In the genomic region with DNA sequence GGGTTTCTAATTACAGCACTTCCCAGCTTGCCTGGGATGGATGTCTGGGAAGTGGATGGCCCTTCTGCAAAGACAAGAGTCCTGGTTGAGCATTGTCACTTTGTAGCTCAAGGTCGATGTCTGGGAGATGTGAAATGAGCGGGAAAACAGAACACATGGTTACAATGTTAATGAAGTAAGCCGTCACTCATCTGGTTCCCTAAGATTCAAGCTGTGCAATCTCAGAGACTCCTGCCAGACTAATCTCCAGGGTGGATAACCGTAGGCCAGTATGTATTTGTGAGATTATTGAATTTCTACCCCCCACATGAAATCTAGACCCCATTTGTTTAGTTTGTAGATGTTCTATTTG, we compare ENCODE assay signal across 11 mouse cellular contexts.
DNase-seq lines count a peak whose midpoint lies in the region; ATAC-seq and TF ChIP-seq lines count a peak whose summit lies in the region.
"Had no signal": no experiment of that assay in that cellular context is flagged by ENCODE, and none has a peak within 500 bp of the region (broad histone marks: within the 10 kb centered on the region; RNA-seq: fewer than 3 reads in every experiment).

No protein-coding gene starts in this region.

- H3K4me2 ChIP-seq in heart, embryonic 11.5 days: peak overlapping the region; percentile 56
- peak overlapping the region; percentile 40 for H3K4me2 ChIP-seq in lung, embryonic 16.5 days (ENCODE audit: low read depth, low read length)
- H3K4me2 ChIP-seq in stomach, embryonic 14.5 days (replicated peaks; ENCODE audit: low read depth, low read length): peak overlapping the region; percentile 31

- no peak overlapping the region for H3K27ac ChIP-seq in heart, embryonic 11.5 days (ENCODE audit: low read depth, low read length)
- peak overlapping the region; percentile 36; the same call in 1 of the 2 replicates for H3K27ac ChIP-seq in lung, embryonic 16.5 days (ENCODE audit: low read length)
- H3K27ac ChIP-seq in limb, embryonic 10.5 days: peak overlapping the region; percentile 72
- H3K27ac ChIP-seq in stomach, embryonic 14.5 days (ENCODE audit: low read length): peak overlapping the region; percentile 4; the same call in 1 of the 2 replicates

- H3K4me1 ChIP-seq in heart, embryonic 11.5 days (ENCODE audit: control insufficient read depth, insufficient read depth, low read length): peaks cover 2% of the 10 kb centered on the region; the same call in 1 of the 2 replicates
- H3K4me1 ChIP-seq in lung, embryonic 16.5 days (replicated peaks; ENCODE audit: control insufficient read depth, insufficient read depth, low read length): peaks cover 10% of the 10 kb centered on the region; the same call in 1 of the 2 replicates
- no peaks in the 10 kb centered on the region for H3K4me1 ChIP-seq in lung, adult 2 months (ENCODE audit: control insufficient read depth, insufficient read depth, low read length)
- H3K4me1 ChIP-seq in limb, embryonic 10.5 days: peaks cover 38% of the 10 kb centered on the region
- peaks cover 5% of the 10 kb centered on the region; the same call in 1 of the 2 replicates for H3K4me1 ChIP-seq in stomach, embryonic 14.5 days (ENCODE audit: control insufficient read depth, insufficient read depth, low read length)

- no peaks in the 10 kb centered on the region for H3K9me3 ChIP-seq in heart, embryonic 11.5 days (replicated peaks; ENCODE audit: control insufficient read depth, low read length)
- H3K9me3 ChIP-seq in lung, embryonic 16.5 days (ENCODE audit: control insufficient read depth, low read length): no peaks in the 10 kb centered on the region
- H3K9me3 ChIP-seq in limb, embryonic 10.5 days (replicated peaks): no peaks in the 10 kb centered on the region
- no peaks in the 10 kb centered on the region for H3K9me3 ChIP-seq in stomach, embryonic 14.5 days (ENCODE audit: control insufficient read depth, low read depth, low read length)

- 0 out of 2 replicates have a peak overlapping the region, but pooled peaks have one; percentile 24 for H3K9ac ChIP-seq in heart, embryonic 11.5 days (ENCODE audit: low read depth, low read length)
- H3K9ac ChIP-seq in lung, embryonic 16.5 days (ENCODE audit: low read length): no peak overlapping the region
- no peak overlapping the region for H3K9ac ChIP-seq in stomach, embryonic 14.5 days (replicated peaks; ENCODE audit: low read depth, low read length)

- TF ChIP-seq POLR2A in lung, adult 2 months (IDR thresholded peaks at IDR 0.05; ENCODE audit: borderline replicate concordance, extremely low read depth, low read depth, low read length): no peak

- 12% methylated on average over 4 of the region's 4 CpGs for WGBS in heart, embryonic 11.5 days (ENCODE audit: insufficient replicate concordance)
- 19% methylated on average over 4 of the region's 4 CpGs for WGBS in lung, embryonic 16.5 days
- 43% methylated on average over 4 of the region's 4 CpGs for WGBS in lung, adult 2 months
- 6% methylated on average over 4 of the region's 4 CpGs for WGBS in limb, embryonic 10.5 days
- WGBS in stomach, embryonic 14.5 days: 11% methylated on average over 4 of the region's 4 CpGs

- ATAC-seq in heart, embryonic 11.5 days (replicated peaks; ENCODE audit: insufficient number of reproducible peaks, low FRiP score, low TSS enrichment): no peak
- ATAC-seq in lung, embryonic 16.5 days (ENCODE audit: low read depth): 0 out of 2 replicates have a peak, but pooled peaks have one; percentile 2
- ATAC-seq in stomach, embryonic 14.5 days (ENCODE audit: insufficient number of reproducible peaks, insufficient read depth, low FRiP score, low read depth): no peak
- no peak for ATAC-seq in inflammation-experienced regulatory T-cells, adult 6 months
- ATAC-seq: Patski had no signal

- no peak for TF ChIP-seq CTCF in lung, adult 2 months (IDR thresholded peaks at IDR 0.05; ENCODE audit: insufficient read depth, low read length)

- H3K4me3 ChIP-seq in heart, embryonic 11.5 days (ENCODE audit: low read depth, low read length): no peak overlapping the region
- no peak overlapping the region for H3K4me3 ChIP-seq in lung, embryonic 16.5 days (ENCODE audit: low read length)
- H3K4me3 ChIP-seq in lung, adult 2 months (replicated peaks; ENCODE audit: extremely low read depth, low read depth, low read length): no peak overlapping the region
- H3K4me3 ChIP-seq in limb, embryonic 10.5 days: peak overlapping the region; percentile 37
- H3K4me3 ChIP-seq in stomach, embryonic 14.5 days (ENCODE audit: low read depth, low read length): no peak overlapping the region

- DNase-seq in heart, adult 18-20 months: no peak
- DNase-seq in lung, adult 2 months: no peak
- no peak for DNase-seq in limb, embryonic 10.5 days (ENCODE audit: low spot score)
- no peak for DNase-seq in right cerebral cortex, postnatal 25 days
- DNase-seq: gastrocnemius, postnatal 25 days; lung, postnatal 36 days had no signal

- H3K36me3 ChIP-seq in heart, embryonic 11.5 days (ENCODE audit: control insufficient read depth, insufficient read depth, low read length): no peaks in the 10 kb centered on the region
- no peaks in the 10 kb centered on the region for H3K36me3 ChIP-seq in lung, embryonic 16.5 days (ENCODE audit: control insufficient read depth, insufficient read depth, low read length)
- no peaks in the 10 kb centered on the region for H3K36me3 ChIP-seq in limb, embryonic 10.5 days
- no peaks in the 10 kb centered on the region for H3K36me3 ChIP-seq in stomach, embryonic 14.5 days (ENCODE audit: control insufficient read depth, insufficient read depth, low read length)

- no peaks in the 10 kb centered on the region for H3K27me3 ChIP-seq in heart, embryonic 11.5 days (ENCODE audit: control insufficient read depth, insufficient read depth, low read length)
- H3K27me3 ChIP-seq in lung, embryonic 16.5 days (ENCODE audit: control insufficient read depth, insufficient read depth, low read depth, low read length): no peaks in the 10 kb centered on the region
- peaks cover 6% of the 10 kb centered on the region; the same call in 1 of the 2 replicates for H3K27me3 ChIP-seq in limb, embryonic 10.5 days (ENCODE audit: low read depth, poor library complexity, severe bottlenecking)
- H3K27me3 ChIP-seq in stomach, embryonic 14.5 days (ENCODE audit: control insufficient read depth, insufficient read depth, low read length): no peaks in the 10 kb centered on the region
